Mouse (Mus musculus) adrenal gland, adult (tissue): ENCODE measurements at regions not wholly inside any gene's neighbourhood (a gene's known extent, or its start where the extent isn't known, plus 50 kb on each side); places are given as distances from the start of the nearest gene placed in this dataset.

Experiments used
- DNase-seq, 2 experiments: peaks; one replicate each; pipeline ENCODE4 v3.0.0; 2022 to 2023; ENCODE audit warnings: low spot score in 1 of 2; ENCODE audit not compliant: inconsistent age in 2 of 2

DNA sequence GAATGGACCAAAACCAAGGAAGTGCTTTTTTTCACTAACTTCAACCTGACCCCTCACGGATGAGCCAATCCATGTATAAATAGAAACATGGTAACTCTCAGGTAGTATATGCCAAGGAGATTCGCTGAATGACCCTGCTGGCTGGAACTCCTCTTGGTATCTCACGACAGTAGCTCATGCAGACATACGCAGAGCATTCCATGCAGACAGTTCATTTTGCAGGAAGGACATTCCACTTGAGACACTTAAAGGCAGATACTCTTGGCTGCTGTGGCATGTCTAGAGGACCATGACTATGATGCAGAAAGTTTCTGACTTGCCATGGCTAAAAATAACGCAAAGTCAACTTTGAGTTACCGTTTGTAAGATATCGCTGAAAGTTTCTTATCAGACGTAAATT, 195.6 kb upstream of the Pitx2 start:
- no peak for DNase-seq

DNA sequence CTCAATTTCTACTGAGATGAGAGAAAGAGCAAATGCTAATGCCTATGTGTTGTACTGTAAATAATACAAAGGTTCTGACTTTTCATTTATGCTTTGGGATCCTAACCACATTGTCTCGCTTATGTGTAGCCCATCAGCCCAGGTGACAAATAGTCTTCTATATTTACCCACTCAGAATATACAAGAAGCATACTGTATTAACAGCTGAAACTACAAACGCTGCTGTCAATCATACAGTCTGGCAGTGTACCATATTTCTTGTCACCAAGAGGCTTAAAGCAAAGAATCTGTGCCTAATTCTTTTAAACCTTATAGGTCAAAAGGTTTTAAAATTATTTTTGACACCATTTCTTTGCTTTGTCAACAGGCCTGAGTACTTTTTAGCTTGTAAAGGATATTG, 160.8 kb upstream of the Pitx2 start:
- DNase-seq: no peak

DNA sequence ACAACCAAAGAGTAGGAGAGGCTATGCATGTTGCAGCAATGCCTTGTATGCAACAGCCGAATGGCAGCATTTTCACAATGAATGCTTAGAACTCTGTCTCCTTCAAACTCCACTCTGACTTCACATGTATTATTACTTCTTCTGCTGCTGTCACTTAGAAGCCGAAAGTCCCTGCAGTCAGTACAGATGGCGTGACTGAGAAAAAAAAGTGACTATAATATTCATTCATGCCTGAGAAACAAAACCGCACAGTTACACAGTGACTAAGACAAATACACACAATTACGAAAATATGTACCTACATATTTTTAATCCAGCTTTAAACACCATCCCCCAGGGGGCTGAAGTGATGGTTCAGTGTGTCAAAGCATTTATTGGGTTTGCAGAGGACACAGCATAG, 154.8 kb upstream of the Pitx2 start:
- no peak for DNase-seq

DNA sequence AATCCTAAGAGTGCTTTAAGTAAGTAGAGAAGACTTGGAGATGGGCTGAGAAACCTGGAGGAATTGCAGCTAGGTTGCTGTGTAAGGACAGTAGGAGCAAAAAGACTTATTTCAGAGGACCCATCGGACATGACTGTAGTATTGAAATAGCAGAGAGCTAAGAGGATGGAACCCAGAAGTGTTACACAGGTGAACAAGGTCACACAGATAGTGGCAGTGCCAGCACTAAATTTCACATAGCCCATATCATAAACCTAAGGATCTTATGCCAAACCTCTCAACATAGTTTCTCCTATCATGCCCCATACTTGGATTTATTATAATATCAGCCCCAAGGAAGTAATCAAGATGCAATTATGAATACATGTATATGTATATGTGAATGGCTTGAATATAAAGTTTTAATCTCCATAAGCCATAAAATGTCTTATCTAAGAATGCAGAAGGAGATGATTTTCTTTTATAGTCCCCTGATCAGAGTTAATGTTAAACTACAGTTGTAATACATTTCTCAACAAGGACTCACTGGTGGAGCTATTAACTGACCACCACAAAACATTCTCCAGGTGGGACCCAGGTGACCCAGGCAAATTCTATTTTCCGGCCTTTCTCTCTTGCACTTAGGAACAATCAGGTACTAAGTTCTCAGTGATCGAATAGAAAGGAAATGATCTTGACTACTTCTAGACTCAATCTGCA, 149.6 kb upstream of the Pitx2 start:
- no peak for DNase-seq

DNA sequence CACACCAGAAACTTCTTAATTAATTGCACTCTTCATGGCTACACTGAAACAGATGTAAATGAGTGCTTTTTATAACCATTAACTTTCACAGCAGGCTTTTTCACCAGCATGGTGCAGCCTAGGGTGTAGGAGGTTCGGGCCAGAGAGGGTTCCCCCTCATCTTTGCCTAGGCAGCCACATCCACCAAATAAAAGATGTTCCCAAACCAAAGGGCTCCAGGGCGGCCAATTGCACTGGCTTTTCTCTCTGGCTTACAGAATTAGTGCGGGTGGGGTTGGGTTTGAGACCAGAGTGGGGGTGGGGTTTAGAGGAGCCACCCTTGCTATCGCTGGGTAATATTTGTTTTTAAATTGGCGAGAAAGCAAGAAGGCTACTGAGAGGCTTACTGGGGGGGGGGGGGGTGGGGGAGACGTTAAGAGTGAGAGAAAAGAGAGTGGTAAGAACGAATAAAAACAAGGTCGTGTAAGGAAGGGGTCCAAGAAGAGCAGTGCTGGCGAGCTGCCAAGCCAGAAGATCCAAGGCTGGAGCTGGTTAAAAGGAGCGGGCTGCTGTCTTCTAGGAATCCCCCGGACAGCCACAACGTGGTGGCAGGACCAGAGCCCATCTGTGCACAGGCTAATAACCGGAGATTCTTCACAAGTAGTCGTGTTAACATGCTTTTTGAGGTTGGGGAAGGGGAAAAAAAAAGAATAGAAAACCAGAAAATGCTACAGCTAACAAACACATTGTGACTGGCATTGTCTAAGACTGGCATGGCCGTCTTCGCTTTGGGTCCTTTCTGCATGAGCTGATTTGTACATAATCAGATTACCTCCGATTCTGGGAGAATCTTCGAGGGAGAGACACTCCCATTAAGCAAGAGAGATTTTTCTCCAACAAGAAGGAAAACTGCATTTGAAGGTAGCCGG, 134.0 kb upstream of the Pitx2 start:
- no peak for DNase-seq

DNA sequence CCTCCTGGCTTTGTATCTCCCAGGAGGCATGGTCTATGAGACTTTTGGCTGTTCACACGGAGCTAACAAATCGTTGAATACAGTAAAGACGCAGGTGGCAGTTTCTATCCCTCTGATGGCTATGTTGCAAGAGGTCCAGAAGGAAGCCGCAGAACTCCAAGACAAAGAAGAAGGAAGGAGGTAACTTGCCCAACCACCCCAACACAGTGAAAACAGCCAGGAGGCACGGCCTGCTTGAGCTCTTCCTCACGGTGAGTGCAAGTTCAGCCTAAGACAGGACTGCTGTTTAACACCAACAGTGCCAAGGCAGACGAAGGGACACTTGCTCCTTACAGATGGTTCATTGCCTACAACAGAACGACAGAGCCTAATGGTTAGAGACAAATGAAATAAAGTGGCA, 130.0 kb upstream of the Pitx2 start:
- DNase-seq: no peak

DNA sequence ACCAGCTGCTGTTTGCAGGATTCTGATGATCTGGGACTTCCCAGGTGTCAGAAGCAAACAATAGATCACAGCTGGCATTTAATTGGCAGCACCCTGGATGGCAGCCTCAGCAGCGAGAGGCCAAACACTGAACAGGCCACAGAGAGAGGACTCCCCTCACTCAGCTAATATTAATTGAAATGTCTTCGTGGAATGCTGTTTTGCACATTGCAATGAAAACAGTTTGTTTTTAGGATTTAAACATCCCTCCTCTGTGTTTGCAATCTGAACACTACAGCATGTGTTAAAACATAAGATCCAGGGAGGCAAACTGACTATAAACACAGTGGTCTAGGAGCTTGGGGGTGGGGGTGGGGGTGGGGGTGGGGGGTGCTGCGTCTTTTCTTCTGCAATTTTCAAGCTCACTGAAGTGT, 129.2 kb upstream of the Pitx2 start:
- no peak for DNase-seq

DNA sequence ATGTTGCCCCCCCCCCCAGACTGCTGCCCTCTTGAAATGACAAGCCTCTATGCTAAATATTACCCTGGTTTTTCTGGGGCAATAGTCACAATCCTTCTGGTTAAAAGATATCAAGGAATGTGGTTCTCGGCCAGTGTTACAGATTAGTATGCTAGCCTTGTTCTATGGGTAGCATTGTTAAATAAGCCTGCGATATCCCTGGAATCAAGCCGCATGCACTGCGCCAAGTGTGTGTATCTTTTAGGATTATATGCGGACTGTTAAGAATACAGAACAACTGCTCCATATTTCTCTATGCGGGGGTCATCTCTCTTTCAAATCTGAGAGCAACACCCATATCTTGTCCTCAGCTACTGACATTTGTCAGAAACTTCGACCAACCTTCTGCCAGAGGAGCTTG, 128.7 kb upstream of the Pitx2 start:
- DNase-seq: no peak

DNA sequence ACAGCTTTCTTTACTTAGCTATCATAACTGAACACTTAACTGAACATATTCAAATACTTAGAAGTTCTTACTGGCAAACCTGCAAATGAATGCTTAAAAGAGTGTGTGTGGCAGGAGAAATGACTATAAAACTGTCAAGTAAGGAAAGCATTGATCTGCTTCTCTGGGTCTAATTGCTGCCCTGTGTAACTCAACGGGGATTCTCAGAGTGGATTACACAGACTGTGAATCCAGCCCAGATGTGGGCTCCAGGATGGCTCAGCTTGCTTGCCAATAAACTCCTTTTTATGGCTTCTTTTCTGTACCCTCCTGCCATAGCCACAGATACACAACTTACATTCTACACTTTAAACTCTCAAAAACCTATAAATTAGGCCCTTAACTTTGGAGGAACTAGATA, 123.3 kb upstream of the Pitx2 start:
- DNase-seq: no peak

DNA sequence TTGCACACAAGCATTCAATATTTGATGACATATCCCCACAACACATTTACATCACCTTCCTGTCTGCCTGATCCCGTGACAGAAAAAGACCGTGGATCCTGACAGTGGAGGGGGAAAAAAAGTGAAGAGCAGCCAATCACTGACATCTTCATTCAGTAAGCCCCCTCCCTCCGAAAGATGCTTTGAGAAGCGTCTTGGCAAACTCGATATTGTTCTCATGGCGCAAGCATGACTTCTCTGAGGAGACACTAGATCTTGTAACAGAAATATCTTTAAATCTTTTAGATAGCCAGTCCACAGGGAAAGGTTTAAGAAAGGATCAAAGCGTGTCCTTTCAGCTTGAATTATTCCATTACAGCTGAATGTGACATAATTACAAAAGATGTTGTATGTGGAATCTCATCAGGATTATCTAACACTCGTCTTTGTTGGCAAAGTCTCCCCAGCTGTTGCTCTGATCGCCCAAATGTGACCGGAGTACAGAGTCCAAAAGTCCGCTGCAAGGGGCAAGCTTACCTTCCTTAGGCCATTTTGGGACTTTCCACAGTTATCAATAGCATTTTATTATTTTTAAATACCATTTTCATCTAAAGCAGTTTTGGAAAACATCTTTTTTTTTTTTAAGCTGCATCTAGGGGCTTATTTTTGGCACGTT, 95.8 kb upstream of the Pitx2 start:
- no peak for DNase-seq

DNA sequence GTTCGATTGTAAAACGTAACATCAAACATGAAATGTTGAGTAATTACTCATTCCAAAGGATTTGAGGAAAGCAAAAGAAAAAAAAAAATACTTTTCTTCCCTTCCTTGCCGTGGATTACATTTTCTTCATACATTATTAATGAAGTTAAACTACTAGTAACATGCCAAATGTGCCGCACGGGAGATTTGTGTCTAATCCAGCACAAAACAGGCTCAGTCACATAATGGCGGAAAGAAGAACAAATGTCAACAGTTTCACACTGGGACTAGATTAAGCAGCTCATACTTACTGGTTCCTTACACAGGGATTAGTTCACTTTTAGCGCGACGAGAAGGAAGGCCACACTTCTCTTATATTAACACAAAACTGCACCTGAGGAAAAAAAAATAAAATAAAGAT, 94.9 kb upstream of the Pitx2 start:
- DNase-seq: no peak

DNA sequence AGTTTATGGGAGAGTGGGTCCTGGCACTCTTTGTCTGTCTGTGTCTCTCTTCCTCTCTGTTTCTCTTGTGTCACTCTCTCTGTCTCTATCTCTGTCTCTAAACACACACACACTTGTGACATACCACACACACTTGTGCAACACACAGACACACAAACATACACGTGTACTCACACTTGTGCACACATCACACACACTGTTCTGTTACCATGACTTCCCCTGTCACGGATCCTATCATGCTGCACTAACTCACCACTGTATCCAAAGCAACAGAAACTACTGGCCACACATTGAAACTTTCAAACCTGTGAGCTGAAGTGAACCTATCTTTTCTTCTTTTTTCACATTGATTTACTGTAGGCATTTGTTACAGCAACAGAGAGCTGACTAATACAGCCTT, 93.5 kb upstream of the Pitx2 start:
- no peak for DNase-seq

DNA sequence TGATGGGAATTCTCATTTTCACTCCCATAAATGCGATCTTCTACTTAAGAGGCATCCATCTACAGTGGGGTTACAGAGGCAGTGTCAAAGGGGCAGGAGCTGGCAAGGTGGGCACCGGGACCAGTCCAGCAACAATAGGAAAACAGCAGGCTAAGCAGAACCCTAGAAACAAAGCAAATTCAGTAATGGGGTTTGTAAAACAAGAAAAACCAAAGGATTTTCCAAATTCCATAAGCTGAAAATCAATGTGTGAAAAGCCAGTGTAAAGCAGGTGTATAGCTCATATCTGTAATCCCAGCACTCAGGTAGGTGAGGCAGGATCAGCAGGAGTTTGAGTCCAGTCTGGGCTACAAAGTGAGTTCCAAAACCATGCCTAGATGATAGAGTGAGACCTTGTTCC, 69.2 kb upstream of the Pitx2 start:
- no peak for DNase-seq

DNA sequence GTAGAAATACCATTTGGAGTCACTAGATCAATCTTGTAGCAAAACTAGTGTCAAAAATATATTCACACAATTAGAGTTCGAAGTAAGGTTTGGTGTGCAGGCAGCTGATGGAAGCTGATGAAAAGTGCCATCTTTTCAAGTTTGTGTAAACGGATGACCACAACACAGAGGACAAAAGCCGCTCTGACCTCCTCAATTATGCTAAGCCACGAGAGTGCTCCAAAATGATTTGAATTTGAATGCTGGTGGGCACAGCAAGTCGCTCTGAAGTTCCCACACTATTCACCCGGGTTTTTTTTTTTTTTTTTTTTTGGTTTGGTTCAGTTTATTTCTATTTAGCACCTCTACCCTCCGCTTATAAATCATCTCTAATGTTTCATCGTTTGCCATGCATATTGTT, 68.5 kb upstream of the Pitx2 start:
- DNase-seq: no peak

DNA sequence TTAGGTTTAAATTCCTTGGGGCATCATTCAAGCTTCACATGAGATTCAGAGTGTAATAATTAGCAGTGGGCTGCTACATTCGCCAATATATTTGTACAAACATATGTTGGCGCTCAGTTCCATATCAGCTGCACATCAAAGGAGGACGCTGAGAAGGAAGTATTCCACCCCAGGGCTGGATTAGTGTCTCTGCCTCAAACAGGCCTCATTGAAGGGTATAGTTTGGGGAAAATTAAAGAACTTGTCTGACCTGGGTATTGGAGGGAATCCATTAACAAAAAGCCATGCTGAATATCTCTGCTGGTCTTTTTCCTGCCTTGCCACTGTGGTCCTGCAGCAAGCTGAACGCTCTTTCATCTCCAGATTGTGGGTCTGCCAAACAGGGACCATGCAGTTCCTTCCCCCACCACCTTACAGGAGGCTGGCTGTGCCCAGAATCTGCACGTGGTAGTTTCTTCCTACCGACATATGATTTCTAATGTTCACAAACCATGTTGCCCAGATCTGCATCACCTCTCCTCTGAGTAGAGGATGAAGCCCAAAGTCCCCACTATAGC, 67.7 kb upstream of the Pitx2 start:
- no peak for DNase-seq
